Mouse (Mus musculus) left cerebral cortex, postnatal 14 days (tissue): Measurements from ENCODE around the gene Smtnl2. TPM values are rescaled to one million over a fixed set of nuclear protein-coding genes. Genes with fewer than 3 reads are reported as not detected.
"Not testable (repeated sequence)": the region's sequence is repeated elsewhere in the genome, so short reads cannot be mapped to it uniquely, and the experiment has no call there.

Experiments
- DNase-seq, 2 experiments: peaks; one replicate each; pipeline ENCODE4 v3.0.0; 2021 to 2022; ENCODE audit warnings: low spot score in 2 of 2, mixed read lengths in 1 of 2
- intact Hi-C: fragments of 180-260 bp; cut with DNase I; formaldehyde crosslinking; loops from one replicate; pipeline ENCODE4 v1.15.1; 2025
- long read RNA-seq, 2 experiments: library from polyadenylated mRNA; stranded (forward); transcript quantifications; one replicate each; pipeline ENCODE4 v2.0.0; 2021
- total RNA-seq, 2 experiments: library from RNA; stranded (reverse); gene quantifications; 2 replicates each; pipeline ENCODE4 v1.2.3; 2021

Gene Smtnl2
- total RNA-seq, result 1 to 10 TPM in 1 of 2 experiments, under 1 TPM in 1; 0.59 to 1.1 TPM
- long read RNA-seq, experiment 1, partial matches to known transcripts, result 1 of 1 reads
- long read RNA-seq, experiment 1, other reads (novel, unspliced or antisense), result 0 of 1 reads
- long read RNA-seq, experiment 2, result 0 reads

GRCm38 (mm10) chr11:72411093-72411921 is at the start of gene Smtnl2:
Gene Smtnl2, minus strand, starts transcription at chr11:72411713.
- intact Hi-C loops, result no loop called here
- DNase-seq, result peak; percentile 46 to 48

GRCm38 (mm10) chr11:72458502-72458901 is 47.0 kb upstream of the Smtnl2 start:
- intact Hi-C loops, result no loop called here
- no peak for DNase-seq

- no peak for DNase-seq
- intact Hi-C loops, result no loop called here
These were observed 46.5 kb upstream of the Smtnl2 start for GRCm38 (mm10) chr11:72457995-72458496.

- peak; percentile 45 to 52 for DNase-seq
- intact Hi-C loops, result no loop called here
These were observed 44.2 kb upstream of the Smtnl2 start for GRCm38 (mm10) chr11:72455694-72456093.

GRCm38 (mm10) chr11:72453105-72453953 is 41.8 kb upstream of the Smtnl2 start:
- no peak for DNase-seq
- intact Hi-C loops, result no loop called here

GRCm38 (mm10) chr11:72452140-72452665 is 40.7 kb upstream of the Smtnl2 start:
- DNase-seq, result no peak
- intact Hi-C loops, result no loop called here

- intact Hi-C loops, result no loop called here
- DNase-seq, result no peak
These were observed 36.0 kb upstream of the Smtnl2 start for GRCm38 (mm10) chr11:72447475-72447874.

- peak; percentile 50 to 73 for DNase-seq
- intact Hi-C loops, result no loop called here
These were observed 35.0 kb upstream of the Smtnl2 start for GRCm38 (mm10) chr11:72446311-72447105.

GRCm38 (mm10) chr11:72440965-72441664 is 29.6 kb upstream of the Smtnl2 start, which contains the start of gene Mybbp1a:
Gene Mybbp1a, plus strand, starts transcription at chr11:72441355.
- intact Hi-C loops, result loop anchor here (5.0 kb wide), 1 partner anchor 121 kb away; no protein-coding TSS in a partner anchor

GRCm38 (mm10) chr11:72440597-72440964 is 29.1 kb upstream of the Smtnl2 start:
- intact Hi-C loops, result loop anchor here (5.0 kb wide), 1 partner anchor 122 kb away; no protein-coding TSS in a partner anchor
- not testable (repeated sequence) for DNase-seq

More at GRCm38 (mm10) chr11:72440965-72441664, 29.6 kb upstream of the Smtnl2 start, which contains the start of gene Mybbp1a:
- DNase-seq, result peak; percentile 98 to 99

- DNase-seq, result no peak
- intact Hi-C loops, result no loop called here
These were observed 26.9 kb upstream of the Smtnl2 start for GRCm38 (mm10) chr11:72438411-72438810.

GRCm38 (mm10) chr11:72436756-72437650 is 25.5 kb upstream of the Smtnl2 start:
- intact Hi-C loops, result no loop called here
- DNase-seq, result no peak

- DNase-seq, result peak in 1 of 2 experiments; percentile 50
- intact Hi-C loops, result no loop called here
These were observed 24.8 kb upstream of the Smtnl2 start for GRCm38 (mm10) chr11:72436271-72436670.

- intact Hi-C loops, result no loop called here
- no peak for DNase-seq
These were observed 24.2 kb upstream of the Smtnl2 start for GRCm38 (mm10) chr11:72435694-72436045.

GRCm38 (mm10) chr11:72434963-72435693 is 23.6 kb upstream of the Smtnl2 start, which contains the start of gene Ggt6:
Gene Ggt6, plus strand, starts transcription at chr11:72435526.
- intact Hi-C loops, result no loop called here
- DNase-seq, result no peak

- intact Hi-C loops, DNase-seq: not testable (repeated sequence)
These were observed 19.0 kb upstream of the Smtnl2 start for GRCm38 (mm10) chr11:72430311-72431068.
